Comparison of ENCODE assay signal across 8 mouse cellular contexts in the genomic region with DNA sequence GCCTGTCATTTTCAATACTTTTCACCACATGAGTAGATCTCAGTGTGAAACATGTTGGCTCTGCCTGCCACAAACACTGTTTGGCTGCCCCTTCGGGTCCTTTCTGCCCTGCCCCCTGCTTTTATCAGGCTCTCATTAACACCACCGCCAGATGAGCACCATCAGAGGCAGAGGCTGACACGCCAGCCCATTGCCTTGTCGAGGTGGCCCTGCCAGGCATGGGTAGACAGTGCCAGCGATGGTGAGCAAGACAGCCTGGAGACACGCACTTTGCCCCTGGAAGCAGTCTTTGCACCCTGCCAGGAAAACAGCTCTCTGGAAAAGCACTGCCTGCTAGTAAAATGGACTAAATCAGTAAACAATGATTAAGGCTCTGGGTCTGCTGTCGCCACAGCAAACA.
A peak's percentile ranks its signal among the peaks of the same experiment; 100 is the strongest.
DNase-seq lines count a peak whose midpoint lies in the region; ATAC-seq and TF ChIP-seq lines count a peak whose summit lies in the region.

No protein-coding gene starts in this region.

- no peak overlapping the region for H3K27ac ChIP-seq in forebrain, embryonic 11.5 days (ENCODE audit: low read depth, low read length)
- H3K27ac ChIP-seq in forebrain, embryonic 10.5 days = no peak overlapping the region
- H3K27ac ChIP-seq in embryonic facial prominence, embryonic 10.5 days (replicated peaks) = peak overlapping the region; percentile 24; the same call in 1 of the 2 replicates
- no peak overlapping the region for H3K27ac ChIP-seq in intestine, embryonic 15.5 days
- H3K27ac ChIP-seq in lung, embryonic 14.5 days (ENCODE audit: low read depth) = no peak overlapping the region
- no peak overlapping the region for H3K27ac ChIP-seq in gastrocnemius, adult 2 months

- no peak overlapping the region for H3K4me3 ChIP-seq in forebrain, embryonic 11.5 days (ENCODE audit: low read depth, low read length)
- no peak overlapping the region for H3K4me3 ChIP-seq in forebrain, embryonic 10.5 days
- H3K4me3 ChIP-seq in embryonic facial prominence, embryonic 10.5 days = no peak overlapping the region
- H3K4me3 ChIP-seq in intestine, embryonic 15.5 days (replicated peaks) = no peak overlapping the region
- H3K4me3 ChIP-seq in lung, embryonic 14.5 days (ENCODE audit: low read depth, low read length) = no peak overlapping the region
- H3K4me3 ChIP-seq in gastrocnemius, adult 2 months = no peak overlapping the region

- intact Hi-C loops in gastrocnemius, adult 2 months (cut with DNase I) = no loop called here

- TF ChIP-seq CTCF in lung, embryonic 14.5 days (IDR thresholded peaks at IDR 0.05; ENCODE audit: low read depth) = no peak
- TF ChIP-seq CTCF in gastrocnemius, adult 2 months (IDR thresholded peaks at IDR 0.05) = no peak

- no peaks in the 10 kb centered on the region for H3K4me1 ChIP-seq in forebrain, embryonic 11.5 days (replicated peaks; ENCODE audit: control insufficient read depth, insufficient read depth, low read length)
- H3K4me1 ChIP-seq in forebrain, embryonic 10.5 days = peaks cover 25% of the 10 kb centered on the region
- peaks cover 10% of the 10 kb centered on the region for H3K4me1 ChIP-seq in embryonic facial prominence, embryonic 10.5 days
- H3K4me1 ChIP-seq in intestine, embryonic 15.5 days (replicated peaks) = 0 out of 2 replicates have a peak, but pooled peaks cover 2% of the 10 kb centered on the region
- H3K4me1 ChIP-seq in lung, embryonic 14.5 days (ENCODE audit: insufficient read depth) = no peaks in the 10 kb centered on the region

- WGBS in forebrain, embryonic 11.5 days = 31% methylated on average over 7 of the region's 7 CpGs
- 43% methylated on average over 7 of the region's 7 CpGs for WGBS in forebrain, embryonic 10.5 days
- WGBS in embryonic facial prominence, embryonic 10.5 days = 39% methylated on average over 7 of the region's 7 CpGs
- whole genome bisulfite sequencing in intestine, embryonic 15.5 days = 34% methylated on average over 7 of the region's 7 CpGs
- WGBS in lung, embryonic 14.5 days = 14% methylated on average over 7 of the region's 7 CpGs

- no peaks in the 10 kb centered on the region for H3K27me3 ChIP-seq in forebrain, embryonic 11.5 days (ENCODE audit: control insufficient read depth, insufficient read depth, low read length)
- peaks cover 16% of the 10 kb centered on the region for H3K27me3 ChIP-seq in forebrain, embryonic 10.5 days (ENCODE audit: poor library complexity, severe bottlenecking)
- no peaks in the 10 kb centered on the region for H3K27me3 ChIP-seq in embryonic facial prominence, embryonic 10.5 days (replicated peaks; ENCODE audit: low read depth, poor library complexity, severe bottlenecking)
- no peaks in the 10 kb centered on the region for H3K27me3 ChIP-seq in intestine, embryonic 15.5 days (replicated peaks)
- H3K27me3 ChIP-seq in lung, embryonic 14.5 days (ENCODE audit: insufficient read depth, low read length) = no peaks in the 10 kb centered on the region

- peak; percentile 52 for DNase-seq in forebrain, embryonic 11.5 days (ENCODE audit: low spot score)
- DNase-seq in forebrain, embryonic 10.5 days (ENCODE audit: extremely low spot score, low spot score) = no peak
- no peak for DNase-seq in embryonic facial prominence, embryonic 10.5 days (ENCODE audit: low spot score)
- peak; percentile 63 for DNase-seq in lung, embryonic 14.5 days
- no peak for DNase-seq in gastrocnemius, adult 2 months
- no peak for DNase-seq in layer of hippocampus, adult 9-10 months (ENCODE audit: low spot score)
- no peak for DNase-seq in c-Kit-positive CD71-positive TER-119-positive erythroid progenitor cells, embryonic 14.5 days (ENCODE audit: low spot score)

- H3K36me3 ChIP-seq in forebrain, embryonic 11.5 days (ENCODE audit: control insufficient read depth, insufficient read depth, low read length) = no peaks in the 10 kb centered on the region
- H3K36me3 ChIP-seq in forebrain, embryonic 10.5 days (replicated peaks) = no peaks in the 10 kb centered on the region
- no peaks in the 10 kb centered on the region for H3K36me3 ChIP-seq in embryonic facial prominence, embryonic 10.5 days (replicated peaks)
- H3K36me3 ChIP-seq in intestine, embryonic 15.5 days = no peaks in the 10 kb centered on the region
- no peaks in the 10 kb centered on the region for H3K36me3 ChIP-seq in lung, embryonic 14.5 days (ENCODE audit: insufficient read depth)

- H3K9ac ChIP-seq in forebrain, embryonic 11.5 days (ENCODE audit: low read length) = no peak overlapping the region
- H3K9ac ChIP-seq in intestine, embryonic 15.5 days = no peak overlapping the region
- H3K9ac ChIP-seq in lung, embryonic 14.5 days = no peak overlapping the region

- H3K9me3 ChIP-seq in forebrain, embryonic 11.5 days (ENCODE audit: control insufficient read depth, low read length) = no peaks in the 10 kb centered on the region
- H3K9me3 ChIP-seq in forebrain, embryonic 10.5 days = no peaks in the 10 kb centered on the region; the same call in 1 of the 2 replicates
- H3K9me3 ChIP-seq in embryonic facial prominence, embryonic 10.5 days = no peaks in the 10 kb centered on the region
- H3K9me3 ChIP-seq in intestine, embryonic 15.5 days = no peaks in the 10 kb centered on the region
- no peaks in the 10 kb centered on the region for H3K9me3 ChIP-seq in lung, embryonic 14.5 days (ENCODE audit: low read depth, low read length)

- no peak overlapping the region for H3K4me2 ChIP-seq in forebrain, embryonic 11.5 days (ENCODE audit: low read depth, low read length, severe bottlenecking)
- 0 out of 2 replicates have a peak overlapping the region, but pooled peaks have one; percentile 14 for H3K4me2 ChIP-seq in intestine, embryonic 15.5 days (replicated peaks)
- H3K4me2 ChIP-seq in lung, embryonic 14.5 days = no peak overlapping the region

- no peak for ATAC-seq in forebrain, embryonic 11.5 days (replicated peaks; ENCODE audit: low FRiP score)
- 0 out of 2 replicates have a peak, but pooled peaks have one; percentile 45 for ATAC-seq in intestine, embryonic 15.5 days
- peak; percentile 79 for ATAC-seq in lung, embryonic 14.5 days (ENCODE audit: insufficient read depth)

Comparison
In these comparisons a context has a peak if more than half of its experiments do, and no peak if none do; other contexts are left out.
1. DNase-seq: peak in forebrain, embryonic 11.5 days (single experiment) and lung, embryonic 14.5 days (single experiment); none in forebrain, embryonic 10.5 days (single experiment), embryonic facial prominence, embryonic 10.5 days (single experiment), gastrocnemius, adult 2 months (single experiment), layer of hippocampus, adult 9-10 months (single experiment) and c-Kit-positive CD71-positive TER-119-positive erythroid progenitor cells, embryonic 14.5 days (single experiment).